Mouse (Mus musculus) adrenal gland, postnatal 25 days (tissue): Measurements from ENCODE around the gene Tbc1d19. TPM values are rescaled to one million over a fixed set of nuclear protein-coding genes. Genes with fewer than 3 reads are reported as not detected.

Experiments used
- DNase-seq: peaks from one replicate; pipeline ENCODE4 v3.0.0; 2021; ENCODE audit warnings: mixed read lengths
- total RNA-seq: library from RNA; stranded (reverse); gene quantifications from 2 replicates; pipeline ENCODE4 v1.2.3, GENCODE M21; 2021

Gene Tbc1d19
- total RNA-seq, 1 experiment from 2014 or later: 27.8 TPM

DNA sequence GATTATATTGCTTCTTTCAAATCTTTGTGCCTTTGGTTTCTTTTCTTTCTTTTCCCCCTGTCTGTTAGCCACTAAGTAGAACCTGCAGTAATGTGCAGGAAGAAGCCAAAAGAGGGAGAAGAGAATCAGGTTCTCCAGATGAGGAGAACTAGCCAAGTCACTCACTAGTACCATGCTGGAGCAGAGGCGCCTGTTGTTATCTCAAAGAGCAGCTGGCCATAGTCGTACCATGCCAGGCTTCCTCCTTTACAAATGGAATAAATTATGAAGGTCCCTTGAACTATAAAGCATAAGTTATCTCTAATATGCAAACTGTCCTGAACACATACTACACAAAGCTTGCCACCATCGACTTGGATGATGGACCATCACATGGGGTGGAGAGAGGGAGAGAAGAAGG, 99.8 kb downstream of the Tbc1d19 start:
- no peak for DNase-seq

DNA sequence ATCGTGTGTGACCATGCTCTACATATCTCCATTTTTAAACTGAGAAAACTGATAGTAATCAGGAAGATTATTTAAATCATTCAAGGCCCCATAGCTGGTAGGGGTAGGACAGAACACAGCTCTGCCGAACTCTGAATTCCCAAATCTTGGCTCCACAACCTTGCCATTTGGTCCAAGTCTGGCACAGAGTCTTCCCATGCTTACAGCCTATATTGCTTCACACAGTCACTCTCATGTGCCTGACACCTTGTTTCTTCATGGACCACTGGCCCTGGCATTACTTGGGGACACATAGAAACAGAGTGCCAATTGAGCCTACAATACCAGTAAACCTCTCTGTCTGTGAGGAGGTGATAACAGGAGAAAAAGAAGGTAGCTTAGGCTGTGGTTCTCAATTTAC, 111.0 kb downstream of the Tbc1d19 start:
- no peak for DNase-seq

DNA sequence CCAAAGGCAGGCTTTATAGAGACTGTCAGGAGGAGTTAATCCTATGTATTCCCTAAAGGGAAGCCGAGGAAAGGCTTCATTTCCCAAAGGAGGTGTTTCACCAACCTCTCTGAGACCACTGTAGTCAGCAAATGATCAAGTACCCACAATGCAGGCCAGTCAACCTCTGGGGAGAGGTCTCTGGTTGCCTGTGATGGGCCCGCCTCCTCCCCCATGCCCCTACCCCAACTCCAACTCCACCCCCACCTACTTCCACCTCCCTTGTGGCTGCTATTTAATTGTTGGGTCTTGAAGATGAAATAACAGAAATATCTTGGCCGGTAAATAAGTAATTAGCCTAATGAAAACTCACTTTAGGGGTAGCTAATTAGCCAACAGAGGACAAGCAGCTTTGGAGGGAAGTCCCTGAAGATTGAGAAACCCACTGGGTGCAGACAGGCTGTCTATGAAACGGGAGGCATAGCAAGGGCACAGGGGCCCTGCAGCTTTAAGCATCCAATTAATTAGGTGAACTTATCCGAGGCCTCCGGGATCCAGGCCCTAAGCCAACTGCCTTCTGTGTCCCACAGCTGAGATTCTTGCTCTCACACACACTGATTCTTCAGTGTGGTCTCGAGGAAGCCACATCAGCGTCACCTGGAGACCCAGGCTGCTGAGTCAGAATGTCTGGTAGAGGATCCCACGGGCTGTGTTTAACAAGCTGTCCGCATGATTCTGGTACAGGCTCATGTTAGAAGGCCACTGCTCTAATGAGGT, 112.9 kb downstream of the Tbc1d19 start:
- no peak for DNase-seq

DNA sequence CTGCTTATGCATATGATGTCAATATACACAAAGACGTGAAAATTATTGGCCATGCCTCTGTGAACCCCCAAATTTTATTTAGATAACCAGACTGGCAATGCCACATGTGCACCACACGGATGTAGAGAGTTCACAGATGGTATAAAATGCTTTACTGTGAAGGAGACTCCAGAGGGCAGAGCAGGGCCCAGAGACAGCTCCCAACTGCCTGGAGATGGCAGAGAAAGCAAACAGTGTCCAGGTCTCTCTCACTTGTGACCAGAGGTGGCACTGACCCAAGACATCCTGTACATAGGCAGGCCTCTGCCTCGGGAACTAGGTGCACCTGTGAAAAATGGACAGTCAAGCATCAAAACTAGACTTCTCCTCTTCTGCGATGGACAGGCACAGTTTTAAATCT, 114.6 kb downstream of the Tbc1d19 start:
- DNase-seq: no peak

DNA sequence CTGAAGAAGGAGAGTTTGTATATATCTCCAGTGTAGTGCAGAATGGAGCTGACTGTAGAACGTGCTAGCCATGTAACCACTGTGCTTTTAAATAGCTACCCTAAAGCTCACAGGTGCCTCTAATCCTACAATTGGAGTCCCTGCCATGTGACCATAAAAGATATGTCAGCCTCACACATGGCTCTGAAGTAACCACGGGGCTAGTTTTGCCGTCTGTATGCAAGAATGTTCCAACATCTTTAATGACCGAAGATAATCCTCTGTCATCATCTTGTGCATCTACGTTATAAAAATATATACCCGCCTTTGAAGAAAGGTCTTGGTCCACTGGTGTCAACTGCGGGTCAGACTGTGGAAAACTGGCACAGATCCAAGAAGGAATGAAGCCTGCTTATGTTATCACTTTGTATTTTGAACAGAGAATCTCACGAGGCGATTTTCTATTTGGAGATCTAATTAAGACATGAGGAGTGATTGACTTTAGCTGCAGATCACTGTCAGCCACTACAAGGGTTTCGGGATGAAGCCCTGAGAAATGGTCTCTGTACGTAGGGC, 117.0 kb downstream of the Tbc1d19 start:
- DNase-seq: no peak

DNA sequence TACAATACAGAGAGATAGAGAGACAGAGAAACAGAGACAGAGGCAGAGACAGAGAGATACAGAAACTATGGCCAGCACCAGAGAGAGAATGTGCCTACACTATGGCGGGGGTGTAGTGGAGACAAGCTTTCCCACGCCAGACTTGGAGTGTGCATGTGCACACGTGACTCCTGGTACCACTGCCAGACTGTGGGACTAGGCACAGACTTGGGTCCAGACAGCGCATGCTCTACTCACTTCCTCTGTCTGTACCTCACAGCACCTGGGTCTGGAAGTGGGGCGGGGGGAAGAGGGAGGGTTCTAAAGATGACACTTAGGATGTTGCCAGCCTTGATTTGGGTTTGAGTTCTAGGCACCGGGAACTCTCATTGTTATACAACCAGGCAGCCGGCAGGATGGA, 118.5 kb downstream of the Tbc1d19 start:
- no peak for DNase-seq

DNA sequence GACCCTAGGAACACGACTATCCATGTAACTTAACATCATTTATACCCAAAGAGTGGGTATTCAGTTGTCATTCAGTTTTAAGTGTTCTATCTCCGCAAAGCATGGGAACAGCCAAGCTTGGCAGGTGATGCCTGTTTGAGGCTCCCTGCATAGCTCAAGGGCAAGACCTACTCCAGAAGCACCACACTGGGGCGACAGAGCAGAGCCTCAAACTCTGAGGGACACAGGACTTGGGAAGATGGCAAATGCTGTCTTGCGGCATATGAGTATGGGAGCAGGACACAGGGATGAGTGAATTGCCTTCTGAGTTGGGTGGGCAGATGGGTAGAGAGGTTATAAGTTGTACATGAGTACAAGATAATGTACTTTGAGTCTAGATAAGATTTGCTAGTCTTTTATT, 119.1 kb downstream of the Tbc1d19 start:
- no peak for DNase-seq

DNA sequence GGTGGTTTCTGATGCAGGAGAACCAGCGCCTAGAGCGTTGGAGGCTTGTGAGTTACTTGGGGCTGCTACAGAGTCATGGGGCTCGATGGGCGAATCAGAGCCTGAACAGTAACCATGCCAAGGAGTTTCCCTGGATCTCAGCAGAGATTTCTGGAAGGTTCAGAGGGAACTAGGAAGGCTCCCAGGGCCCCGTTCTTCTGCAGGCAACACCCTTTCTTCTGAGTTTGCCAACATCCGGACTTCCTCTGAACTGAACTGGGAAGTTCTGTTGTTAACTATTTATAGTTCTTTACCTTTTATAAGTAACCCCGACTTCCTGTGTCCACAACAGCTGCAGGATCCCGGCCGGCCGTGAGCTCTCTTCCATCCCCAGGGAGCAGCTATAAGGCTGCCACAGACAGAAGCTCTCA, 119.8 kb downstream of the Tbc1d19 start:
- no peak for DNase-seq

DNA sequence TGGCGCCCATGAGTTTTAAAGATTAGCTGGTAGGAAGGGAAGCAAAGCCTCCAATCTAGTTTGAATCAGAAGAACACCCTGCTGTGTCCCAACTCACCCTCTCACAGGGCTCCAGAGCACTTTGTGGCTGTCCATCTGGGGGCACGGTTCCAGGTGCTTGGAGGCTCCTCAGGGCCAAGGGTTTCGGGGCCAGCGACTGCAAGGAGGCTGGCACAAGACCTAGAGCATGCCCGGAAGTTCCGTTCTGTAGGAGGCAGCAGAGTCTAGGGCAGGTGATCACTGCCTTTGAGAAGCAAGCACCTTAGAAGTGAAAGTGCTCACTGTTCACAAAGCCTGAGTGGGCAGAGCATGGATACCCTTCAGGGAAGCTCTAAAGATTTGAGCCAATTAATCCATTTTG, 120.4 kb downstream of the Tbc1d19 start:
- DNase-seq: no peak

DNA sequence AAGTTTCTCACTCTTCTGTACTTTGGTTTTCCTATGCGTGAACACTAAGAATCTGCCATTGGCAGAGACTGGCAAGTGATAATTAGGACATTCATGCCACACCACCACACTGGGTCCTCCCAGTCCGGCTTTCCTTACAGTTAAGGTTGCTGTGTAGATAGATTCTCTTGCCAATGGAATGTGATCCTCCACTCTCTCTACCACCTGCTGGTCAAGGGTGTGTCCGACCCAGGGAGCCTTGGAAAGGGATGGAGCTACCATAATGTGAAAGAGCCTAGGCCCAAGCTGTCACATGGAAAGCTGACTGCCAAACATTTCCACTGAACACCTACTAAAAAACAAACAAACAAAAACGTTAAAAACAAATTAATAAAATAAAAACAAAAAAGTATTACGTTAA, 121.6 kb downstream of the Tbc1d19 start:
- no peak for DNase-seq

DNA sequence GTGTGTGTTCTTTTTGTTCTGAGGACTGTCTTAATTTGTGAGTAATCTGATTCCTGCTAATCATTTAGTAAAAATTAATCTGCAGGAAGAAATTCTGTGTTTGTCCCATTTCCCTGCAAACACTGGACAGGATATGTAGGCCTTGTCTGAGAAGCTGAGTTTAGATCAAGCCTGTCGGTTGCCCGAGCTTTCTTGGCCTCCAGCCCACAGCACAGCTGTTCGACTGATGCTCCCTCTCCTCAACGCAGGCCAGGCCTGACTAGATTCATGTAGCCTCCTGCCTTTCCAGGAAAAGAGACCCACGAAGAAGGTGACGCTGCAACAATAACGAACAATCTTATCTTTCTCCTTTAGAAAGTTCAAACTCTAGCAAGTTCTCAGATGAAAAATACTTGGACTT, 124.2 kb downstream of the Tbc1d19 start:
- peak; percentile 68 for DNase-seq

DNA sequence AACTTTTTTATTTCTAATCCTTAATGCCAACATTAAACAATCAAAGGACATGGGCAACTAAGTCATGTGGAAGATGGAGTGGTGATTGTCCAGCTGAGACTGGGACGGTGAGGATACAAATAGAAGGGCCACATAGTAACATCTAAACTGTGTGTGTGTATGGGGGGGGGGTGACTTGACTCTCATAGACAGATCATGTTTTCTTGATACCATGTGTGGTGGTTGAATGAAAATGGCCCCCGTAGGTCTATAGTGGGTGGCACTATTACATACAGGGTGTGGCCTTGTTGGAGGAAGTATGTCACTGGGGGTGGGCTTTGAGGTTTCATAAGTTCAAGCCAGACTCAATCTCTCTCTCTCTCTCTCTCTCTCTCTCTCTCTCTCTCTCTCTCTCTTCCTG, 124.6 kb downstream of the Tbc1d19 start:
- DNase-seq: no peak

DNA sequence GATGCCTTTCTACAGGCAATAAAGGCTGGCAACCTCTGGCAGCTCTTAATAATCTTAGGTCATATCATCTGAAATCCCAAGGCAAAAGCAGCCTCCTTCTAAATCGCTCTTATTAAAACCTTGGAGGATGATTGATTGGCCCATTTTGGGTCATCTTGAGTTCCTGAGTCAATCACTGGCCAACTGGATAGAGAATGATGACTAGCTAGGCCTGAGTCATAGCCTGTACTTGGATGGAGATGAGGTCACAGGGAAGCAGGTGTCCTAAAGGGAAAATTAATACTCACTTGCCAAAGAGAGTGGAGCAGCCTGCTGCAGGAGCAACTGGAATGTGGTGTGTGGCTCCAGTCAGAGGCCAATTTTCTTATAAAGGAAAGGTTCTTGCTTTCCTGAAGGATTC, 125.4 kb downstream of the Tbc1d19 start:
- no peak for DNase-seq

DNA sequence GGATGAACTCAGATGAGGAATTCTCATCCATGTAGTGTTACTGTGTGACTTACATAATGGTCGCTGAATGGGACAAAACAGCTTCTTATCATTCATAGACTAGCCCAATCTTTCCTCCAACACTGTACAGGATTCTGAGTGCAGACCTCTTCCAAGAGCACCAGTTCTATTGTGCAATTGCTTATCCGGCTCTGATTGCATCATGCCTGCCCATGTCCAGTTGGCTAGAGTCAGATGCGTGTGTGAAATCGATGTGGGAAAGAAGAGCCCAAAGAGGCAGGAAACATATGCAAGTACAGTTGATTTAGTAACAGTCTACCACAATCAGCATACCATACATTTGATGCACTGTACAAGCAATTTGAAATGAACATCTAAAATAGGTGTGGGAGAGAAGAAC, 127.8 kb downstream of the Tbc1d19 start:
- DNase-seq: no peak

DNA sequence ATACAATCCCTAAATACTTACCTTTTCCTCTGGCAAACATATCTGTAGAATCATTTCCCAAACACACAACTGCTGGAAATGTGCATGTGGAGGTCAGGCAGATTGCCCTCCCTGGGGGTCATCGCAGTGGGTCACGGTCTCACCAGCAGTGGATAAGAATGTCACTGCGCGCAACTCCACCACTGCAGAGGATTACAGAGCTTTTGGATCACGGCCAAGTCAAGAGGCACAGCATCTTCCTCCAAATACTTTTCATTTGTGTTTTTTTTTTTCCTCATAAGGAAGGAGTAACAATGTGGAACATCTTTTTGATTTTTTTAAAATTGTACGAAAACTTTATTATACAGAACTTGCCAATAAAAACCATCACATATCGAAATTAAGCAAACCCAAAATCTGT, 129.6 kb downstream of the Tbc1d19 start:
- no peak for DNase-seq

DNA sequence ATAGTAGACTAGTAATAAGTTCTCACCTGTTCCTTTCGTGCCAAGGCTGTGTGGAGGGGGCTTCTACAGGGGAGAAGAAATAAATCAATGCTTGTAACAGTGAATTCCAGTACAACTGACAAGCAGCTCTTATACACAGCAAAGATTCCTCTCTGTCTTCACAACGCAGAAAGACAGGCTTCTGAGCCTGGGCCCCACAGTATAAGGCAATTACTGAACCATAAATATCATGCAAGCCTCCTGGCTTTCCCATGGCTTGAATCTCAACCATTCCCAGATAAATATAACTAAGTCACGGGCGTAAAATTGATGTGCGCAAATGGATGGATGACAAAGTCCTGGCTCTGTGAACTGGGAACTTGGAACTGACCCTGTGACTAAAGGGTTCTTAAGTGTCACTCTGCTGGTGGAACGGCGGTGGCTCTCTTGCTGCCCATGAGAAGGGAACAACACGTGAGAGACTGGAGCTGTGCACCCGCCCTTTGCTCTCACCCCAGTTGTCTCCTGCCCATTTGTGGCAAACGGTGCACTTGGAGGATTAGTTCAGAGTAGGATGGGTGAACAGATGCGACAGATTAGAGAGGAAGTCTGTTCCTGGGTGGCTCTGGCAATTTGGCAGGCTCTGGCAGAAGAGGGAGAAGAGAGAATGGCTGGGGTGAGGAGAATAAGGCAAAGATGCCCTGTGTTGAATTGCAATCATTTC, 132.1 kb downstream of the Tbc1d19 start:
- no peak for DNase-seq

DNA sequence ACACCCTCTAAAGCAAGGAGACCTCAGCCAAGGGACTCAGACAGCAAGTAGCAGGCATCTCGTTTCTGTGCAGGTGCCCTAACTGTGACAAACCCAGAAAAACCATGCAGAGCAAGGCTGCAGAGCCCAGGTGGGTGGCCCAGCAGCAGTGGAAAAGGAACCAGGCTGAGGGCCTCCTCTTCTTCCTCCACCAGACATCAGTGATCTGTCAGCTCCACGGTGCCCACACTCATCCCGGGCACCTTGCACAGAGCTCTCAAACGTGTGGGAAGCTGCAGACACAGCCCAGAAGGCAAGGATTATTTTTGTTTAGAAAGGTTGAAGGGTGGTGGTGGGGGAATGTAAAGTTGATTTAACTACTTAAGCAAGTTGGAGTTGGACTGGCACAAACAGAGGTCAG, 132.9 kb downstream of the Tbc1d19 start:
- DNase-seq: no peak

DNA sequence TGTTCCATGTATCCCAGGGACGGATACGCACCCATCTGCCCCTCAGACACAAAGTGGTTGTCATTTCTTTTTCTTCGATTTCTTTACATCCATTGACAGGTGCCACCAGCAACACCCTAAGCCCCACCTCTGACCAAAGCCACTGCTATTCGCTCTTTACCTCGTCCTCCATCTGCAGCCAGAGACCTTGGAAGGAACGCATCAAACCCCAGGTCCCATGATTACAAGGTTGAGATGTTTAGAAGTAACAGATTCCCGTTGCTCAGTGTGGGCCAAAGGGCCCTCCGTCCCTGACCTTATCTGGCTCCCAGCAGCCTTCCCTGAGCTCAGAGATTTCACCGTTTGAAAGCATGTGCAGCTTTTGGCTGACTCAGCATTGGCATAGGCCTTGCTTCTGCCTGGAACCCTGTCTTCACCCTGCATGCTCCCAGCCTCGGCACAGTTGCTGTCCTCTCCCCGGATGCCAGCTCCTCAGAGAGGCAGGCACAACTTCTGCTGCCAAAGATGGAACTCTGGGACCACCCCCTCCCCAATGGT, 134.0 kb downstream of the Tbc1d19 start:
- DNase-seq: peak; percentile 39

DNA sequence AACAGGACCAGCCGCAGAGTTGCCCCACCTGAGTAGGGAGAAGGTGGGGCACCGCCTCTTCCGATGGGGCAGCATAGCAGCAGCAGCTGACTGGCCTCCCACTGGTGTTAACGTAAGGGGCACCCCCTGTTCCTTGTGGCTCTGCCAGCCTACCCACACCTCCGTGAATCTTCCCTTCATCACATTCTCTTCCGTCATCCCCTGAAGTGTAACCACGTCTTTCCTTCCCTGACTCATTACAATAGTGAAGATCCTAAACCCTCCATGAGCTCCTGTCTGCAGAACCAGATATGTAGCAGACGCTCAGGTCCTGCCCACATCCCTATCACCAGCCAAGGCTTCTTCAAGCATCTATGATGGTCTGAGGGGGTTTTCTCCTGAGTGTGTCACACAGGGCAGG, 137.3 kb downstream of the Tbc1d19 start:
- DNase-seq: no peak

DNA sequence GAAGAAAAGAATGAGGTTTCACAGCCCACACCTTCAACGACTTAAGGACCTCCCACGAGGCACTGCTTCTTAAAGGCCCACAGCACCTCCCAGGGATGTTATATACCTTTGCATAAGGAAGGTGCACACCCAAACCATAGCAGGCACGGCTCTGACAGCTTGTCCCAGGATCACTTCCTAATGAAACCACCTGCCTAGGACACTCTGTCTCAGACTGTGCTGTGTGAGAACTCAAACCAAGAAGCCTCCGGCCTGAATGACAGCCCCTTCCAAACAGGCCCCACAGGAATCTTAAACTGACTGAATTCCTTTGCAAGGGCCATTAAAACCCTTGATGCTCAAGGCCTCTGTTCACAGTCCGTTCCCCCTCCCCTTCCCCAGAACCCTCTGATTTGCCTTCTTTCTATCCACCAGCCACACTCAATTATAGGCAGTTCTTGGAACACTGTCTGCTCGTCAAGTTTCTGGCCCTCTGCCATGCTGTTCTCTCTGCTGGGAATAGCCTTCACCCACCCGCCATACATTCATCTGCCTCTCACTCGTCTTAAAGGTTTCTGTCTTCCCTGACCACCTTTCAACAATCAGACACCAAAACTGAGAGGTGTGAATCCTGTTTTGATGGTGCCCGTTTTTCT, 138.3 kb downstream of the Tbc1d19 start:
- DNase-seq: peak; percentile 49

DNA sequence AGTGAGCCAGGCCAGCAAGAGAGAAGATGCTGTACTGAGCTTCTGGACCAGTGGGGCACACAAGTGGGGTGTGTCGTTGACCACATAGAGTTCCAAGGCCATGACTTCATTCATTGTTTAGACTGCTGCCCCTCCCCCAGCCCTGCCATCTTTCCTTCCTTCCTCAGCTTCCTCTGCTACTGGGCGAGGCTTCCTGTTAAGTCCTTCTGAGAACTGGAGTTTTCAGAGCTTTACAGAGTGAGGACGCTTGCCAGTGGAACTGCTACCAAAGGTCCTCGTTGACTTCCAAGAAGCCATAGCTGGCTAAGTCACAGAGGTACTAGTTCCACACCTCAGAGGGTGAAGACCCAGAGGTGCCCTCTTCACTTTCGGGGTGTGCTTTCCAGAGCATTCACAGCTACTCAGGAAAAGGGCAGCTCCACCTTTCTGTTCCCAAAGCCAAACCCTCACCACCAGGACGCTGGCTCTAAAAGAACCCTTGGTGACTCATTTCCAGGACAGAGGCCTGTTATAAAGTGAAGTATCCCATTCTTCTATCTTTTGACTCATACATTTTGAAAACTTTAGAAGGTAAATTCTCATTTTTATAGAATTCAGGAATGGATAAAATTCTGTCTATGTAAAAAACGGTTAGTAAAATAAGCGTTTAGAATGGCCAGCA, 139.3 kb downstream of the Tbc1d19 start:
- DNase-seq: peak; percentile 48

DNA sequence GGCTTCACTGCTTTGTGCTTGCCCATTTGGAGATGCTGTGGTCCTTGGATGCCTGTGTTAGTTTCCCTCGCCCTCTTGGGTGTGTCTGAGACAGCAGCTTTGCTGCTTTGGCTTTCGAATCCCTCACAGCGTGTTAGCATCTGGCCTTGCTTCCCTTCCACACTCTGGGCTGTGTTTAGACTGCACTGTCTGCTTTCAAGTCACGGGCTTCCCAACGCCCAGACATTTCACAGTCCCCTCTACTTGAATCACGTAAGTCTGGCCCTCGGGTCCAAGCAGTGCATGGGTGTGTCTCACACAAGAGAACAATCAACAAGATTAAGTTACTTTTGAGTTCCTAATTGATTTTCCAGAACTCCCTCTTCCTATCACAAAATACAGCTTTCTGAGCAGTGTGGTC, 140.8 kb downstream of the Tbc1d19 start:
- DNase-seq: no peak

DNA sequence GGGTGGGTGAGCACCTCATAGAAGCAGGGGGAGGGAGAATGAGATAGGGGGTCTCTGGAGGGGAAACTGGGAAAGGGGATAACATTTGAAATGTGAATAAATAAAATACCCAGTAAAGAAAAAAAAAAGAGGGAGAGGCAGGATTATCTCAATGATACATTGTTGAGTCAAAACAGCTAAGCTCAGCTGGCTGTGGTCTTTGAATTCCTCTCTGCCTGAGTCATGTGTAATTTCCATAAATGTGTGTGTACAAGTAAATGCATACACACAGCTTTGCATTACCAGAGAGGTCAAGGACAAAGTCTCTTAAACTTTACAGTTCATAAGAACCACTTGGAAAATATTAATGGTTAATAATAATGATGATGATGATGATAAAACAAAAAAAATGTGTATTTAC, 143.8 kb downstream of the Tbc1d19 start:
- no peak for DNase-seq
